Mouse (Mus musculus) liver, adult 10 weeks (tissue): Measurements from ENCODE around the gene Zfp317. TPM values are rescaled to one million over a fixed set of nuclear protein-coding genes. Genes with fewer than 3 reads are reported as not detected.

Experiments
- polyA plus RNA-seq: library from polyadenylated mRNA; stranded (reverse); fragments of 350-450 nt; fragmentation: Illumina TruSeq; extraction: RNeasy Lipid Tissue Mini Kit (QIAGEN cat#74804); gene quantifications from one replicate; pipeline ENCODE4 v1.2.3, GENCODE M21; 2014; ENCODE audit warnings: low read depth, low replicate concordance

Gene Zfp317
- polyA plus RNA-seq, result 16.1 TPM

GRCm38 (mm10) chr9:19621843-19622822 lies at the start of gene Zfp317:
Zfp317 (plus strand) TSS chr9:19622102.

GRCm38 (mm10) chr9:19582317-19582716 lies 39.6 kb upstream of the Zfp317 start, which contains the start of gene Olfr855:
Olfr855 (plus strand) TSS chr9:19582617.

Other genes starting within 250 kb of the Zfp317 start
- gene Olfr847, start 243.4 kb upstream of the Zfp317 start, polyA plus RNA-seq, result not detected
- not detected for gene Olfr849, start 181.8 kb upstream of the Zfp317 start, polyA plus RNA-seq
- not detected for gene Olfr850, start 143.9 kb upstream of the Zfp317 start, polyA plus RNA-seq
- gene Olfr851, start 128.8 kb upstream of the Zfp317 start, polyA plus RNA-seq, result not detected
- gene Olfr853, start 81.0 kb upstream of the Zfp317 start, polyA plus RNA-seq, result not detected
- gene Olfr854, start 54.7 kb upstream of the Zfp317 start, polyA plus RNA-seq, result not detected
- not detected for gene Olfr855, start 39.5 kb upstream of the Zfp317 start, polyA plus RNA-seq
- not detected for gene Olfr857, start 87.3 kb downstream of the Zfp317 start, polyA plus RNA-seq
- not detected for gene Olfr58, start 158.2 kb downstream of the Zfp317 start, polyA plus RNA-seq
- not detected for gene Olfr859, start 182.8 kb downstream of the Zfp317 start, polyA plus RNA-seq
- not detected for gene Olfr860, start 227.6 kb downstream of the Zfp317 start, polyA plus RNA-seq